Mouse (Mus musculus): ENCODE measurements around the gene Bend5. TPM values are rescaled to one million over a fixed set of nuclear protein-coding genes. Genes with fewer than 3 reads are reported as not detected.

Bend5 gene
- total and polyA plus RNA-seq, 3 experiments = not detected

DNA sequence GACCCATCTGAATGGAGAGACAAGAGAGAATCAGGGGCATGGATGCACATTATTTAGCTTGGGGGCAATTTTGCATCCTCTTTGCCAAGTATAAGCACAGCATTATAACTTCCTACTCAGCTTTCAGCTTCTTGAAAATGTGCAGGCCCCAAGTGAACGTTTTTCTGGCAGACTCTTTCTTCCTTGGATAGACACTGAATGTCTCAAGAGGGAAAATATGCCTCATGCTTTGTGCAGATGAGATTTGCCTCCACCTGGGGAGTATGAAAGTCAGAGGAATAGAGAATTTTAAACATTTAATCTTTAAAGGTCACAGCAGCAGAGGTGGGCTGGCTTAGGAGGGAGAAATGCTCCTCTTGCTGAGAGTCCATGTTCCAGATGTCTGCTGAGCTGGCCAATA is 11.6 kb upstream of the Bend5 start:
- Histone ChIP-seq H3K27ac (ENCODE audit: control insufficient read depth, low read depth, low read length) (no peak overlapping the region), H3K79me2 (ENCODE audit: control insufficient read depth, insufficient read depth, low read length, poor library complexity) (no peaks in the 10 kb centered on the region), H3K4me3 (ENCODE audit: control insufficient read depth in 1 of 2, insufficient read depth in 1 of 2, low read depth in 2 of 2, low read length in 2 of 2) (no peak overlapping the region), H3K27me3 (ENCODE audit: control insufficient read depth in 1 of 2, insufficient read depth in 2 of 2, low read length in 2 of 2) (no peaks in the 10 kb centered on the region), H3K36me3 (ENCODE audit: control insufficient read depth in 1 of 2, insufficient read depth in 2 of 2, low read length in 2 of 2) (no peaks in the 10 kb centered on the region), H3K4me1 (ENCODE audit: control insufficient read depth in 1 of 2, insufficient read depth in 2 of 2, low read length in 2 of 2) (no peaks in the 10 kb centered on the region), H3K9ac (ENCODE audit: control insufficient read depth, low read depth, low read length, poor library complexity, severe bottlenecking) (no peak overlapping the region), H3K9me3 (replicated peaks; ENCODE audit: insufficient read depth, low read length) (no peaks in the 10 kb centered on the region; the same call in 1 of the 2 replicates)
- DNase-seq (ENCODE audit: low read depth, low spot score) = no peak
- TF ChIP-seq CTCF (IDR thresholded peaks at IDR 0.05 in 2 of 3, conservative IDR thresholded peaks at IDR 0.05 in 1 of 3; ENCODE audit: control insufficient read depth in 1 of 3, insufficient read depth in 1 of 3, low read depth in 2 of 3, low read length in 3 of 3, poor library complexity in 1 of 3, severe bottlenecking in 1 of 3) (no peak), MYB (IDR thresholded peaks at IDR 0.05; ENCODE audit: low read depth, low read length) (no peak)

DNA sequence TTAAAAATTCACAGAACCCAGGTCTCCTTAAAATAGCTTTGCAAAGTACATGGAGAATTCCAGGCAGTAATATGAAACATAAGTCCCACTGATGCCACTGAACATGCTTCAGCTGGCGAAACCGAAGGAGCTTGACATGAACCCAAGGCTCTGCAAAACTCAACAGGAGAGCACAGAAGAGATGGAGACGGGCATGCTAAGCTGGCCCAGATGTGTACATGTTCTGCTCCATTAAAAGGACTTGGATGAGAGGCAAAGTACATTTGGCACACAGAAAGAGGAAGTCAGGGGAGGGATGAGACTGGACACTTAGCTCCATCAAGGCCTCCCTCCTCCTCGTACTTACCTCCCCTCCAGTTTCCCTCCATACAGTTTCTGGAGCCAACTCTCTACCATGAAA is 4.1 kb upstream of the Bend5 start:
- Histone ChIP-seq H3K4me3 (ENCODE audit: control insufficient read depth in 1 of 2, insufficient read depth in 1 of 2, low read depth in 2 of 2, low read length in 2 of 2) (no peak overlapping the region), H3K36me3 (ENCODE audit: control insufficient read depth in 1 of 2, insufficient read depth in 2 of 2, low read length in 2 of 2) (no peaks in the 10 kb centered on the region), H3K9ac (ENCODE audit: control insufficient read depth, low read depth, low read length, poor library complexity, severe bottlenecking) (no peak overlapping the region), H3K79me2 (ENCODE audit: control insufficient read depth, insufficient read depth, low read length, poor library complexity) (no peaks in the 10 kb centered on the region), H3K27ac (ENCODE audit: control insufficient read depth, low read depth, low read length) (no peak overlapping the region), H3K4me1 (ENCODE audit: control insufficient read depth in 1 of 2, insufficient read depth in 2 of 2, low read length in 2 of 2) (no peaks in the 10 kb centered on the region), H3K27me3 (ENCODE audit: control insufficient read depth in 1 of 2, insufficient read depth in 2 of 2, low read length in 2 of 2) (no peaks in the 10 kb centered on the region), H3K9me3 (replicated peaks; ENCODE audit: insufficient read depth, low read length) (no peaks in the 10 kb centered on the region; the same call in 1 of the 2 replicates)
- TF ChIP-seq ZKSCAN1 (IDR thresholded peaks at IDR 0.05; ENCODE audit: low read depth, low read length) = no peak
- TF ChIP-seq MEF2A (IDR thresholded peaks at IDR 0.05; ENCODE audit: extremely low read depth, insufficient replicate concordance, low read depth, low read length, poor library complexity, severe bottlenecking) = no peak
- no peak for TF ChIP-seq TBP (IDR thresholded peaks at IDR 0.05; ENCODE audit: low read depth, low read length)
- TF ChIP-seq GABPA (IDR thresholded peaks at IDR 0.05; ENCODE audit: low read depth, low read length) = no peak
- no peak for DNase-seq (ENCODE audit: low read depth, low spot score)

DNA sequence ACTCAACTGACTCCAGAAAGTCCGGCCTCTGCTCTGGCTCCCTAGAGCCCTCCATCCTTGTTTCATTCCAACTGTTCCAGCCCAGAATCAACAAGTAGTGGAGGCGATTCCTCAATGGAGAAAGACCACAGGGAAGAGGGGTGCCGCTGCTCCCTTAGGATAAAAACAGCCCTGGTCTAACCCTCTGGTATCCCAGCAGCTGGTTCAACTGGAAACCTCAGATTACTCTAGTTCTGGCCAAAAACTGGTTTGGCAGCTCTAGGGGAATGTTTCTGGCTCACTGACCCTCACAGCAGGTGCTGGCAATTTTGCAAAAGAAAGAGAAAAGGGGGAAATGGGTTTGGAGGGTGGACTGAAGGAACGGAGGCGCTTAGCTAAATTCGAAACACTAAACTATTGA is 407 bp upstream of the Bend5 start:
- no peak for DNase-seq (ENCODE audit: low read depth, low spot score)

DNA sequence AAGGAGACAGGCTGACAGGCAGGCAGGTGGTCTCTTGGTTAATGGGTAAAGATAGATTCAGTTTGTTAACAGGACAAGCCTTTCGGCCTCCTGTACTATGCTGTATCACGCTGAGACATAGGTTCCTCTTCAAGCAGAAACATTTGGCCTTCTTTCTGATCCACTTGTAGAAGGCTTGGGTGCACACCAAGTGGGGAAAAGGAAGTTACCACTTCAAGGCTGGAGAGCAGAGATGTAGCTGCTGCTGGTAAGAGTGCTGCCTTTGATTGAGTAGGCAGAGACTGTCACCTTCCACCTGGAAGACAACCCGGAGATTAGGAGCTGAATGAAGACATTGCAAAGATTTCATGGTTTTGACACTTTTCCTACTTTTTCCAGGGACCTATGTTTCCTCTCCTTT is 1.3 kb downstream of the Bend5 start:
- TF ChIP-seq ZMIZ1 (IDR thresholded peaks at IDR 0.05; ENCODE audit: low read depth, low read length) = no peak
- TF ChIP-seq MAZ (IDR thresholded peaks at IDR 0.05; ENCODE audit: low read depth, low read length) = no peak
- TF ChIP-seq POLR2AphosphoS2 (IDR thresholded peaks at IDR 0.05; ENCODE audit: low read length) = no peak
- no peak for TF ChIP-seq TBP (IDR thresholded peaks at IDR 0.05; ENCODE audit: low read depth, low read length)
- TF ChIP-seq HCFC1 (IDR thresholded peaks at IDR 0.05; ENCODE audit: low read depth, low read length) = no peak
- no peak for TF ChIP-seq MYB (IDR thresholded peaks at IDR 0.05; ENCODE audit: low read depth, low read length)
- DNase-seq (ENCODE audit: low read depth, low spot score) = no peak
- H3K27me3 ChIP-seq (ENCODE audit: control insufficient read depth in 1 of 2, insufficient read depth in 2 of 2, low read length in 2 of 2) = no peaks in the 10 kb centered on the region

More for the DNA sequence above, 407 bp upstream of the Bend5 start:
- Histone ChIP-seq H3K9me3 (replicated peaks; ENCODE audit: insufficient read depth, low read length) (no peaks in the 10 kb centered on the region), H3K4me1 (ENCODE audit: control insufficient read depth in 1 of 2, insufficient read depth in 2 of 2, low read length in 2 of 2) (no peaks in the 10 kb centered on the region), H3K36me3 (ENCODE audit: control insufficient read depth in 1 of 2, insufficient read depth in 2 of 2, low read length in 2 of 2) (no peaks in the 10 kb centered on the region), H3K27ac (ENCODE audit: control insufficient read depth, low read depth, low read length) (no peak overlapping the region), H3K27me3 (ENCODE audit: control insufficient read depth in 1 of 2, insufficient read depth in 2 of 2, low read length in 2 of 2) (no peaks in the 10 kb centered on the region), H3K4me3 (ENCODE audit: control insufficient read depth in 1 of 2, insufficient read depth in 1 of 2, low read depth in 2 of 2, low read length in 2 of 2) (no peak overlapping the region), H3K9ac (ENCODE audit: control insufficient read depth, low read depth, low read length, poor library complexity, severe bottlenecking) (no peak overlapping the region), H3K79me2 (ENCODE audit: control insufficient read depth, insufficient read depth, low read length, poor library complexity) (no peaks in the 10 kb centered on the region)
- TF ChIP-seq MYC (IDR thresholded peaks at IDR 0.05; ENCODE audit: low read depth, low read length) = no peak

More for the DNA sequence above, 1.3 kb downstream of the Bend5 start:
- Histone ChIP-seq H3K9ac (ENCODE audit: control insufficient read depth, low read depth, low read length, poor library complexity, severe bottlenecking) (no peak overlapping the region), H3K36me3 (ENCODE audit: control insufficient read depth in 1 of 2, insufficient read depth in 2 of 2, low read length in 2 of 2) (no peaks in the 10 kb centered on the region), H3K4me1 (ENCODE audit: control insufficient read depth in 1 of 2, insufficient read depth in 2 of 2, low read length in 2 of 2) (no peaks in the 10 kb centered on the region), H3K4me3 (ENCODE audit: control insufficient read depth in 1 of 2, insufficient read depth in 1 of 2, low read depth in 2 of 2, low read length in 2 of 2) (no peak overlapping the region), H3K79me2 (ENCODE audit: control insufficient read depth, insufficient read depth, low read length, poor library complexity) (no peaks in the 10 kb centered on the region), H3K9me3 (replicated peaks; ENCODE audit: insufficient read depth, low read length) (no peaks in the 10 kb centered on the region), H3K27ac (ENCODE audit: control insufficient read depth, low read depth, low read length) (no peak overlapping the region)
